Mouse (Mus musculus) stomach, postnatal 0 days (tissue): ENCODE results near the gene Ccnjl. TPM values are rescaled to one million over a fixed set of nuclear protein-coding genes. Genes with fewer than 3 reads are reported as not detected.

Source experiments
- ATAC-seq: fragments of 200-750 bp; cut with Nextera tagmentation; 2 replicates; pipeline ENCODE4 v1.8.0; 2017; ENCODE audit not compliant: low FRiP score, low TSS enrichment
- DNase-seq: peaks from one replicate; pipeline ENCODE4 v3.0.0-alpha.2; 2016; ENCODE audit warnings: low spot score
- H3K27ac ChIP-seq: fragments of 300-500 bp; sonication (generic); replicated peaks from 2 replicates; pipeline ENCODE4 v1.5.1; 2014; ENCODE audit warnings: mild to moderate bottlenecking, control low read depth
- H3K27me3 ChIP-seq: fragments of 300-500 bp; sonication (generic); 2 replicates; pipeline ENCODE4 v1.6.1; 2014; ENCODE audit warnings: low read length; ENCODE audit not compliant: control insufficient read depth, insufficient read depth
- H3K36me3 ChIP-seq: fragments of 300-500 bp; sonication (generic); 2 replicates; pipeline ENCODE4 v1.6.1; 2014; ENCODE audit warnings: low read length, mixed read lengths; ENCODE audit not compliant: control insufficient read depth, insufficient read depth
- H3K4me1 ChIP-seq: fragments of 300-500 bp; sonication (generic); replicated peaks from 2 replicates; pipeline ENCODE4 v1.6.1; 2014; ENCODE audit warnings: antibody characterized with exemption; ENCODE audit not compliant: control insufficient read depth, insufficient read depth
- H3K4me2 ChIP-seq: fragments of 300-500 bp; sonication (generic); replicated peaks from 2 replicates; pipeline ENCODE4 v1.6.1; 2014; ENCODE audit warnings: low read depth, mild to moderate bottlenecking, control low read depth, moderate library complexity
- H3K4me3 ChIP-seq: fragments of 300-500 bp; sonication (generic); 2 replicates; pipeline ENCODE4 v1.5.1; 2014; ENCODE audit warnings: low read depth, low read length, control low read depth
- H3K9ac ChIP-seq: fragments of 300-500 bp; sonication (generic); 2 replicates; pipeline ENCODE4 v1.6.1; 2014; ENCODE audit warnings: mild to moderate bottlenecking, low read length, control low read depth, mixed read lengths
- H3K9me3 ChIP-seq: fragments of 300-500 bp; sonication (generic); 2 replicates; pipeline ENCODE4 v1.6.1; 2016; ENCODE audit warnings: low read length; ENCODE audit not compliant: control insufficient read depth
- CTCF ChIP-seq: IDR thresholded peaks from 2 replicates; pipeline ENCODE4 v1.5.1; 2016; ENCODE audit warnings: antibody characterized with exemption, low read depth, mild to moderate bottlenecking, moderate library complexity
- EP300 ChIP-seq: optimal IDR thresholded peaks from 2 replicates; pipeline ENCODE3; 2016; ENCODE audit warnings: antibody characterized with exemption
- WGBS: fragments of 180-500 bp; shearing (Covaris S2); extraction: QIAGEN DNeasy Blood & Tissue Kit; methylation state at CpG from one replicate; pipeline ENCODE4 v1.1.7; 2014; 5-methylcytosine and 5-hydroxymethylcytosine counted together
- polyA plus RNA-seq: library from polyadenylated mRNA; unstranded; fragments of >200 nt; fragmentation: Nextera tagmentation; extraction: Ambion mirVana; gene quantifications from 2 replicates; pipeline ENCODE4 v1.2.1, GENCODE M21; 2015

The Ccnjl gene
- polyA plus RNA-seq, 1 experiment from 2014 or later = 5.2 TPM

GRCm38 (mm10) chr11:43604207-43604606 lies 75.6 kb downstream of the Ccnjl start:
- Histone ChIP-seq H3K9ac (no peak overlapping the region), H3K4me1 (no peaks in the 10 kb centered on the region), H3K27me3 (no peaks in the 10 kb centered on the region), H3K36me3 (no peaks in the 10 kb centered on the region), H3K4me3 (no peak overlapping the region), H3K9me3 (no peaks in the 10 kb centered on the region), H3K4me2 (no peak overlapping the region), H3K27ac (no peak overlapping the region)
- ATAC-seq = no peak
- WGBS = 82% methylated on average over 2 of the region's 2 CpGs
- TF ChIP-seq EP300 = no peak
- DNase-seq = no peak

- Histone ChIP-seq H3K4me1 (no peaks in the 10 kb centered on the region), H3K9ac (no peak overlapping the region), H3K4me3 (no peak overlapping the region), H3K4me2 (no peak overlapping the region), H3K9me3 (no peaks in the 10 kb centered on the region), H3K36me3 (no peaks in the 10 kb centered on the region), H3K27ac (no peak overlapping the region), H3K27me3 (no peaks in the 10 kb centered on the region)
- WGBS = 82% methylated on average over 6 of the region's 6 CpGs
- ATAC-seq = no peak
- no peak for TF ChIP-seq CTCF
- TF ChIP-seq EP300 = no peak
- DNase-seq = no peak
Measured at GRCm38 (mm10) chr11:43604891-43605290, 76.3 kb downstream of the Ccnjl start.

- Histone ChIP-seq H3K9me3 (no peaks in the 10 kb centered on the region), H3K27ac (no peak overlapping the region), H3K4me1 (no peaks in the 10 kb centered on the region), H3K9ac (no peak overlapping the region), H3K27me3 (no peaks in the 10 kb centered on the region), H3K36me3 (no peaks in the 10 kb centered on the region), H3K4me3 (no peak overlapping the region), H3K4me2 (no peak overlapping the region)
- TF ChIP-seq EP300 (no peak), CTCF (no peak)
- WGBS = 70% methylated on average over 6 of the region's 6 CpGs
- ATAC-seq (no peak), DNase-seq (no peak)
Measured at GRCm38 (mm10) chr11:43605859-43606258, 77.3 kb downstream of the Ccnjl start.

DNA sequence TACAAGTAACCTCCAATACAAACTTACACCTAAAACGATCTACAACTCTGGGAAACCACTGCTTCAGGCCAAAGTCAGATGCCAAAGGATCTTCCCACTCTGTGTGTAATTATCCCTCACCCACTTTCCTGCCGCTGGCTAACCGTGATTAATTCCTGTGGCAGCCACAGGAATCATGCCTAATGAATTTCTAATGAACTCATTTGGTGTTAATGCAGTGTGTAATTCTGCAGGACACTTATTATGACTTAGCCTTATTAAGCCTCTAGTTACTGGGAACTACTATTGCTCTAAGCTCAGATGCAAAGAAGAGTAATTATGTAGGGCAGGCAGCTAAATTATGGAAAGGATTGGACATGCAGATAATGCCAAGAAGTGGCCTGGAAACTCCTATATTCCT lies 79.9 kb downstream of the Ccnjl start:
- Histone ChIP-seq H3K27ac (no peak overlapping the region), H3K36me3 (no peaks in the 10 kb centered on the region), H3K9me3 (no peaks in the 10 kb centered on the region), H3K4me2 (no peak overlapping the region), H3K4me3 (no peak overlapping the region), H3K9ac (no peak overlapping the region), H3K4me1 (no peaks in the 10 kb centered on the region), H3K27me3 (no peaks in the 10 kb centered on the region)
- 65% methylated on average over 3 of the region's 3 CpGs for WGBS
- no peak for DNase-seq
- no peak for ATAC-seq
- TF ChIP-seq EP300 (no peak), CTCF (no peak)

GRCm38 (mm10) chr11:43610006-43610661 lies 81.5 kb downstream of the Ccnjl start:
- Histone ChIP-seq H3K9ac (no peak overlapping the region), H3K27me3 (no peaks in the 10 kb centered on the region), H3K27ac (no peak overlapping the region), H3K4me3 (no peak overlapping the region), H3K4me1 (no peaks in the 10 kb centered on the region), H3K9me3 (no peaks in the 10 kb centered on the region), H3K36me3 (no peaks in the 10 kb centered on the region), H3K4me2 (no peak overlapping the region)
- 66% methylated on average over 10 of the region's 10 CpGs for WGBS
- TF ChIP-seq CTCF (no peak), EP300 (no peak)
- no peak for ATAC-seq
- DNase-seq = no peak

DNA sequence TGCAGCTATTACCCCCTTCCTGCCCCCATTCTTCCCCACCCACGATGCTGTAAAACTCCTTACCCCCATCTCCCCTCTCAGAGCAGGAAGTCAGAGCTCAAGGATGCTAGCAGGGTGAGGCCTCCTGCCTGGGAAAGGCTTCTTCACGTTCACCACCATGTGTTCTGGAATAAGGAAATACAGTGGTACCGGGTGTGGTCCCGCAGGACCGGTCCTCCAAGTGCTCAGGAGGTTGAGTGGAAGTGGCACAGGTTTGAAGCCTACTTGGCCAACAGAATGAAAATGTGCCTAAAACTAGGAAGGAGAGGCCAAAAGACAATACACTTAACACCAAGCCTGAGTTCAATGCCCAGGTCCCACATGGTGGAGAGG lies 82.1 kb downstream of the Ccnjl start:
- WGBS = 57% methylated on average over 5 of the region's 5 CpGs
- Histone ChIP-seq H3K4me2 (no peak overlapping the region), H3K4me3 (no peak overlapping the region), H3K27me3 (no peaks in the 10 kb centered on the region), H3K27ac (no peak overlapping the region), H3K9me3 (no peaks in the 10 kb centered on the region), H3K9ac (no peak overlapping the region), H3K36me3 (no peaks in the 10 kb centered on the region), H3K4me1 (no peaks in the 10 kb centered on the region)
- TF ChIP-seq EP300 (no peak), CTCF (no peak)
- peak; percentile 40 for DNase-seq
- peak; percentile 54; the same call in 1 of the 2 replicates for ATAC-seq
